Mouse (Mus musculus): ENCODE measurements around the gene Spata6. TPM values are rescaled to one million over a fixed set of nuclear protein-coding genes. Genes with fewer than 3 reads are reported as not detected.

Spata6 gene
- polyA plus RNA-seq, 1 experiment from 2014 or later = 23.6 TPM

GRCm38 (mm10) chr4:111701381-111701780 is 18.4 kb upstream of the Spata6 start:
- Histone ChIP-seq H3K4me2 (no peak overlapping the region), H3K4me3 (replicated peaks) (no peak overlapping the region), H3K4me1 (no peaks in the 10 kb centered on the region), H3K27me3 (replicated peaks) (no peaks in the 10 kb centered on the region), H3K36me3 (no peaks in the 10 kb centered on the region), H3K9ac (no peak overlapping the region), H3K27ac (no peak overlapping the region), H3K9me3 (no peaks in the 10 kb centered on the region)
- ATAC-seq (ENCODE audit: insufficient read depth, low FRiP score, low read depth) = no peak
- 48% methylated on average over 1 of the region's 1 CpGs for WGBS

GRCm38 (mm10) chr4:111704126-111704525 is 15.7 kb upstream of the Spata6 start:
- no peaks in the 10 kb centered on the region for H3K27me3 ChIP-seq (replicated peaks)
- H3K9me3 ChIP-seq = no peaks in the 10 kb centered on the region
- H3K27ac ChIP-seq = no peak overlapping the region
- no peak overlapping the region for H3K9ac ChIP-seq
- ATAC-seq (ENCODE audit: insufficient read depth, low FRiP score, low read depth) = no peak
- H3K4me2 ChIP-seq = no peak overlapping the region
- WGBS = 78% methylated on average over 2 of the region's 2 CpGs
- H3K4me1 ChIP-seq = no peaks in the 10 kb centered on the region
- no peak overlapping the region for H3K4me3 ChIP-seq (replicated peaks)
- no peaks in the 10 kb centered on the region for H3K36me3 ChIP-seq

GRCm38 (mm10) chr4:111704975-111705374 is 14.8 kb upstream of the Spata6 start:
- H3K4me3 ChIP-seq (replicated peaks) = no peak overlapping the region
- no peaks in the 10 kb centered on the region for H3K9me3 ChIP-seq
- no peaks in the 10 kb centered on the region for H3K4me1 ChIP-seq
- ATAC-seq (ENCODE audit: insufficient read depth, low FRiP score, low read depth) = no peak
- no peaks in the 10 kb centered on the region for H3K27me3 ChIP-seq (replicated peaks)
- no peak overlapping the region for H3K27ac ChIP-seq
- no peak overlapping the region for H3K4me2 ChIP-seq
- no peaks in the 10 kb centered on the region for H3K36me3 ChIP-seq
- 29% methylated on average over 3 of the region's 3 CpGs for WGBS
- no peak overlapping the region for H3K9ac ChIP-seq

GRCm38 (mm10) chr4:111719296-111719695 is 488 bp upstream of the Spata6 start:
- H3K27me3 ChIP-seq (replicated peaks) = no peaks in the 10 kb centered on the region
- no peak overlapping the region for H3K27ac ChIP-seq
- H3K4me1 ChIP-seq = peaks cover 11% of the 10 kb centered on the region; the same call in 1 of the 2 replicates
- peak overlapping the region; percentile 80 for H3K4me3 ChIP-seq (replicated peaks)
- H3K9me3 ChIP-seq = no peaks in the 10 kb centered on the region
- ATAC-seq (ENCODE audit: insufficient read depth, low FRiP score, low read depth) = no peak
- H3K36me3 ChIP-seq = no peaks in the 10 kb centered on the region
- no peak overlapping the region for H3K9ac ChIP-seq
- peak overlapping the region; percentile 69 for H3K4me2 ChIP-seq
- 60% methylated on average over 4 of the region's 4 CpGs for WGBS

GRCm38 (mm10) chr4:111720662-111721003 is 849 bp downstream of the Spata6 start:
- peak overlapping the region; percentile 80 for H3K4me3 ChIP-seq (replicated peaks)
- ATAC-seq (ENCODE audit: insufficient read depth, low FRiP score, low read depth) = no peak
- peak overlapping the region; percentile 81; the same call in 1 of the 2 replicates for H3K9ac ChIP-seq
- no peaks in the 10 kb centered on the region for H3K9me3 ChIP-seq
- H3K27me3 ChIP-seq (replicated peaks) = no peaks in the 10 kb centered on the region
- H3K4me2 ChIP-seq = peak overlapping the region; percentile 69
- WGBS = 11% methylated on average over 2 of the region's 2 CpGs
- H3K27ac ChIP-seq = peak overlapping the region; percentile 73
- H3K4me1 ChIP-seq = peaks cover 11% of the 10 kb centered on the region; the same call in 1 of the 2 replicates
- no peaks in the 10 kb centered on the region for H3K36me3 ChIP-seq

- Histone ChIP-seq H3K27ac (peak overlapping the region; percentile 73), H3K9ac (no peak overlapping the region)
- WGBS = 17% methylated on average over 4 of the region's 4 CpGs
These were observed 1.5 kb downstream of the Spata6 start for GRCm38 (mm10) chr4:111721121-111721840.

GRCm38 (mm10) chr4:111737551-111737950 is 17.8 kb downstream of the Spata6 start:
- H3K9me3 ChIP-seq = no peaks in the 10 kb centered on the region
- WGBS = 88% methylated on average over 1 of the region's 1 CpGs
- H3K9ac ChIP-seq = no peak overlapping the region
- no peak overlapping the region for H3K4me2 ChIP-seq
- H3K4me3 ChIP-seq (replicated peaks) = no peak overlapping the region
- H3K36me3 ChIP-seq = no peaks in the 10 kb centered on the region
- no peak overlapping the region for H3K27ac ChIP-seq
- no peaks in the 10 kb centered on the region for H3K4me1 ChIP-seq
- no peak for ATAC-seq (ENCODE audit: insufficient read depth, low FRiP score, low read depth)
- H3K27me3 ChIP-seq (replicated peaks) = no peaks in the 10 kb centered on the region

More at GRCm38 (mm10) chr4:111721121-111721840, 1.5 kb downstream of the Spata6 start:
- Histone ChIP-seq H3K4me3 (replicated peaks) (peak overlapping the region; percentile 80), H3K27me3 (replicated peaks) (no peaks in the 10 kb centered on the region), H3K4me1 (peaks cover 11% of the 10 kb centered on the region; the same call in 1 of the 2 replicates), H3K4me2 (peak overlapping the region; percentile 69), H3K36me3 (no peaks in the 10 kb centered on the region), H3K9me3 (no peaks in the 10 kb centered on the region)
- no peak for ATAC-seq (ENCODE audit: insufficient read depth, low FRiP score, low read depth)

GRCm38 (mm10) chr4:111780533-111780932 is 60.7 kb downstream of the Spata6 start:
- H3K9ac ChIP-seq = no peak overlapping the region
- no peak overlapping the region for H3K27ac ChIP-seq
- no peak overlapping the region for H3K4me3 ChIP-seq (replicated peaks)
- WGBS = 55% methylated on average over 4 of the region's 4 CpGs
- H3K4me1 ChIP-seq = no peaks in the 10 kb centered on the region
- 0 out of 2 replicates have a peak, but pooled peaks cover 3% of the 10 kb centered on the region for H3K36me3 ChIP-seq
- no peaks in the 10 kb centered on the region for H3K9me3 ChIP-seq
- no peak overlapping the region for H3K4me2 ChIP-seq
- no peak; the same call in 1 of the 2 replicates for ATAC-seq (ENCODE audit: insufficient read depth, low FRiP score, low read depth)
- H3K27me3 ChIP-seq (replicated peaks) = no peaks in the 10 kb centered on the region

GRCm38 (mm10) chr4:111799892-111800291 is 80.1 kb downstream of the Spata6 start:
- Histone ChIP-seq H3K4me1 (no peaks in the 10 kb centered on the region), H3K27me3 (replicated peaks) (no peaks in the 10 kb centered on the region), H3K9me3 (no peaks in the 10 kb centered on the region), H3K36me3 (no peaks in the 10 kb centered on the region), H3K4me3 (replicated peaks) (no peak overlapping the region), H3K27ac (no peak overlapping the region), H3K4me2 (no peak overlapping the region), H3K9ac (no peak overlapping the region)
- WGBS = 89% methylated on average over 3 of the region's 3 CpGs
- ATAC-seq (ENCODE audit: insufficient read depth, low FRiP score, low read depth) = no peak

- no peak overlapping the region for H3K9ac ChIP-seq
- H3K36me3 ChIP-seq = no peaks in the 10 kb centered on the region
- 92% methylated on average over 2 of the region's 2 CpGs for WGBS
- no peak for ATAC-seq (ENCODE audit: insufficient read depth, low FRiP score, low read depth)
- no peak overlapping the region for H3K27ac ChIP-seq
- no peak overlapping the region for H3K4me3 ChIP-seq (replicated peaks)
- H3K4me2 ChIP-seq = no peak overlapping the region
- H3K27me3 ChIP-seq (replicated peaks) = no peaks in the 10 kb centered on the region
- no peaks in the 10 kb centered on the region for H3K9me3 ChIP-seq
- no peaks in the 10 kb centered on the region for H3K4me1 ChIP-seq
These were observed 83.4 kb downstream of the Spata6 start for GRCm38 (mm10) chr4:111803164-111803563.

GRCm38 (mm10) chr4:111817478-111817877 is 97.7 kb downstream of the Spata6 start:
- WGBS = 39% methylated on average over 4 of the region's 4 CpGs

GRCm38 (mm10) chr4:111838882-111839281 is 119.1 kb downstream of the Spata6 start:
- no peaks in the 10 kb centered on the region for H3K36me3 ChIP-seq
- 93% methylated on average over 6 of the region's 6 CpGs for WGBS
- no peaks in the 10 kb centered on the region for H3K9me3 ChIP-seq
- H3K4me1 ChIP-seq = no peaks in the 10 kb centered on the region
- H3K27ac ChIP-seq = no peak overlapping the region
- H3K4me2 ChIP-seq = no peak overlapping the region
- ATAC-seq (ENCODE audit: insufficient read depth, low FRiP score, low read depth) = no peak
- H3K9ac ChIP-seq = no peak overlapping the region
- H3K27me3 ChIP-seq (replicated peaks) = no peaks in the 10 kb centered on the region
- no peak overlapping the region for H3K4me3 ChIP-seq (replicated peaks)

More at GRCm38 (mm10) chr4:111817478-111817877, 97.7 kb downstream of the Spata6 start:
- H3K9me3 ChIP-seq = no peaks in the 10 kb centered on the region
- H3K27ac ChIP-seq = no peak overlapping the region
- no peak overlapping the region for H3K4me3 ChIP-seq (replicated peaks)
- no peak overlapping the region for H3K9ac ChIP-seq
- ATAC-seq (ENCODE audit: insufficient read depth, low FRiP score, low read depth) = no peak
- no peaks in the 10 kb centered on the region for H3K36me3 ChIP-seq
- H3K4me2 ChIP-seq = no peak overlapping the region
- no peaks in the 10 kb centered on the region for H3K27me3 ChIP-seq (replicated peaks)
- no peaks in the 10 kb centered on the region for H3K4me1 ChIP-seq
